ENCODE assay signal across 18 mouse cellular contexts in genomic region chr19:53552216-53552786, GRCm38 (mm10). TPM values are rescaled to one million over a fixed set of nuclear protein-coding genes. Genes with fewer than 3 reads are reported as not detected.
DNase-seq lines count a peak whose midpoint lies in the region; ATAC-seq lines count a peak whose summit lies in the region.
"Had no signal": no experiment of that assay in that cellular context is flagged by ENCODE, and none has a peak within 500 bp of the region (broad histone marks: within the 10 kb centered on the region; RNA-seq: fewer than 3 reads in every experiment).

No protein-coding gene starts in this region.

- no peak overlapping the region for H3K4me2 ChIP-seq in heart, embryonic 16.5 days (ENCODE audit: low read depth, low read length)
- H3K4me2 ChIP-seq: embryonic facial prominence, embryonic 12.5 days; hindbrain, embryonic 13.5 days; liver, embryonic 15.5 days; neural tube, embryonic 12.5 days; stomach, embryonic 15.5 days had no signal

- H3K9me3 ChIP-seq in heart, embryonic 16.5 days (replicated peaks; ENCODE audit: control insufficient read depth, low read length), result no peaks in the 10 kb centered on the region
- no peaks in the 10 kb centered on the region for H3K9me3 ChIP-seq in limb, embryonic 10.5 days (replicated peaks)
- H3K9me3 ChIP-seq: embryonic facial prominence, embryonic 12.5 days; hindbrain, embryonic 13.5 days; liver, embryonic 15.5 days; neural tube, embryonic 12.5 days; stomach, embryonic 15.5 days had no signal

- WGBS in heart, embryonic 16.5 days, result 45% methylated on average over 10 of the region's 10 CpGs
- WGBS in limb, embryonic 10.5 days, result 20% methylated on average over 10 of the region's 10 CpGs

- H3K36me3 ChIP-seq in heart, embryonic 16.5 days (ENCODE audit: control insufficient read depth, insufficient read depth), result no peaks in the 10 kb centered on the region
- H3K36me3 ChIP-seq in limb, embryonic 10.5 days, result no peaks in the 10 kb centered on the region
- H3K36me3 ChIP-seq: embryonic facial prominence, embryonic 12.5 days; hindbrain, embryonic 13.5 days; liver, embryonic 15.5 days; neural tube, embryonic 12.5 days; stomach, embryonic 15.5 days had no signal

- H3K27me3 ChIP-seq in heart, embryonic 16.5 days (ENCODE audit: control insufficient read depth, insufficient read depth, low read length), result no peaks in the 10 kb centered on the region
- H3K27me3 ChIP-seq in limb, embryonic 10.5 days (ENCODE audit: low read depth, poor library complexity, severe bottlenecking), result no peaks in the 10 kb centered on the region
- H3K27me3 ChIP-seq: embryonic facial prominence, embryonic 12.5 days; liver, embryonic 15.5 days; neural tube, embryonic 12.5 days; Patski; stomach, embryonic 15.5 days had no signal

- no peak overlapping the region for H3K9ac ChIP-seq in heart, embryonic 16.5 days (ENCODE audit: low read length)
- H3K9ac ChIP-seq: embryonic facial prominence, embryonic 12.5 days; hindbrain, embryonic 13.5 days; liver, embryonic 15.5 days; neural tube, embryonic 12.5 days; stomach, embryonic 15.5 days had no signal

- ATAC-seq in heart, embryonic 16.5 days (replicated peaks; ENCODE audit: extremely low read depth, insufficient read depth, low FRiP score), result no peak
- no peak for ATAC-seq in megakaryocyte-erythroid progenitor cell, adult 5-6 weeks (replicated peaks; ENCODE audit: low FRiP score, low TSS enrichment, poor library complexity, severe bottlenecking)

- peaks cover 3% of the 10 kb centered on the region for H3K4me1 ChIP-seq in heart, embryonic 16.5 days (ENCODE audit: control insufficient read depth, insufficient read depth, low read length)
- H3K4me1 ChIP-seq in limb, embryonic 10.5 days, result peaks cover 28% of the 10 kb centered on the region

- no peak for DNase-seq in heart, adult 11 months
- DNase-seq in 3T3-L1 (ENCODE audit: low read depth, low spot score) (peak; percentile 66), ES-CJ7 (ENCODE audit: low read depth, low spot score) (peak; percentile 71), adipocyte (ENCODE audit: low spot score) (no peak)
- no peak for DNase-seq in limb, embryonic 10.5 days (ENCODE audit: low spot score)
- DNase-seq: cerebellum, postnatal 14 days; heart, adult 18-20 months; heart, postnatal 14 days had no signal

- H3K4me3 ChIP-seq in heart, embryonic 16.5 days (ENCODE audit: low read length), result no peak overlapping the region
- H3K4me3 ChIP-seq in limb, embryonic 10.5 days, result no peak overlapping the region
- H3K4me3 ChIP-seq: embryonic facial prominence, embryonic 12.5 days; hindbrain, embryonic 13.5 days; left cerebral cortex, adult 2 months; liver, embryonic 15.5 days; neural tube, embryonic 12.5 days; stomach, embryonic 15.5 days had no signal

- 0 out of 2 replicates have a peak overlapping the region, but pooled peaks have one; percentile 4 for H3K27ac ChIP-seq in heart, embryonic 16.5 days (ENCODE audit: low read length)
- H3K27ac ChIP-seq in limb, embryonic 10.5 days, result peak overlapping the region; percentile 11; the same call in 1 of the 2 replicates
- H3K27ac ChIP-seq: embryonic facial prominence, embryonic 12.5 days; hindbrain, embryonic 13.5 days; kidney, postnatal 0 days; left cerebral cortex, adult 2 months; liver, embryonic 15.5 days; neural tube, embryonic 12.5 days; stomach, embryonic 15.5 days had no signal

RNA-seq across cellular contexts. Expression of gene Dusp5, which starts 23.4 kb away (rescaled TPM):
- 9.0 and 11.5 TPM in 2 replicates for polyA plus RNA-seq in heart, embryonic 16.5 days (2015; fragmentation: Nextera tagmentation; extraction: Ambion mirVana)
- polyA plus RNA-seq in limb, embryonic 10.5 days (2016; fragmentation: Nextera tagmentation; extraction: Ambion mirVana), result 6.4 and 8.9 TPM in 2 replicates
- 1.6 and 2.9 TPM in 2 replicates for total RNA-seq in megakaryocyte-erythroid progenitor cell, adult 5-6 weeks (2014; fragmentation: Nextera tagmentation)
- total RNA-seq in megakaryocyte-erythroid progenitor cell, adult 5-6 weeks (2017), result 5.4 and 12.3 TPM in 2 replicates

RNA-seq across cellular contexts. Expression of gene Nutf2-ps1, which starts 36.6 kb away (rescaled TPM):
- 260 and 349 TPM in 2 replicates for polyA plus RNA-seq in heart, embryonic 16.5 days (2015; fragmentation: Nextera tagmentation; extraction: Ambion mirVana)
- 549 and 585 TPM in 2 replicates for polyA plus RNA-seq in limb, embryonic 10.5 days (2016; fragmentation: Nextera tagmentation; extraction: Ambion mirVana)
- 86.8 and 99.0 TPM in 2 replicates for total RNA-seq in megakaryocyte-erythroid progenitor cell, adult 5-6 weeks (2014; fragmentation: Nextera tagmentation)
- total RNA-seq in megakaryocyte-erythroid progenitor cell, adult 5-6 weeks (2017), result 216 and 256 TPM in 2 replicates

RNA-seq across cellular contexts. Expression of gene Smc3, which starts 47.9 kb away (rescaled TPM):
- polyA plus RNA-seq in heart, embryonic 16.5 days (2015; fragmentation: Nextera tagmentation; extraction: Ambion mirVana), result 36.5 and 42.5 TPM in 2 replicates
- polyA plus RNA-seq in limb, embryonic 10.5 days (2016; fragmentation: Nextera tagmentation; extraction: Ambion mirVana), result 62.4 and 77.0 TPM in 2 replicates
- total RNA-seq in megakaryocyte-erythroid progenitor cell, adult 5-6 weeks (2014; fragmentation: Nextera tagmentation), result 103 and 105 TPM in 2 replicates
- total RNA-seq in megakaryocyte-erythroid progenitor cell, adult 5-6 weeks (2017), result 209 and 214 TPM in 2 replicates

Comparison
In these comparisons a context has a peak if more than half of its experiments do, and no peak if none do; other contexts are left out.
1. DNase-seq: peak in 3T3-L1 (single experiment) and ES-CJ7 (single experiment); none in heart, adult 11 months (single experiment), limb, embryonic 10.5 days (single experiment) and adipocyte (single experiment).